Mouse (Mus musculus) left cerebral cortex, postnatal 25 days (tissue): Measurements from ENCODE around the gene Ubac2. TPM values are rescaled to one million over a fixed set of nuclear protein-coding genes. Genes with fewer than 3 reads are reported as not detected.

Experiments used
- DNase-seq, 2 experiments: peaks; one replicate each; pipeline ENCODE4 v3.0.0; 2022; ENCODE audit warnings: low spot score in 2 of 2, mixed read lengths in 1 of 2
- intact Hi-C: fragments of 180-260 bp; cut with DNase I; formaldehyde crosslinking; loops from one replicate; pipeline ENCODE4 v1.15.1; 2025
- total RNA-seq, 2 experiments: library from RNA; stranded (reverse); gene quantifications; 2 replicates each; pipeline ENCODE4 v1.2.3; 2021

The Ubac2 gene
- total RNA-seq, 2 experiments from 2014 or later = 33.7 to 33.8 TPM

DNA sequence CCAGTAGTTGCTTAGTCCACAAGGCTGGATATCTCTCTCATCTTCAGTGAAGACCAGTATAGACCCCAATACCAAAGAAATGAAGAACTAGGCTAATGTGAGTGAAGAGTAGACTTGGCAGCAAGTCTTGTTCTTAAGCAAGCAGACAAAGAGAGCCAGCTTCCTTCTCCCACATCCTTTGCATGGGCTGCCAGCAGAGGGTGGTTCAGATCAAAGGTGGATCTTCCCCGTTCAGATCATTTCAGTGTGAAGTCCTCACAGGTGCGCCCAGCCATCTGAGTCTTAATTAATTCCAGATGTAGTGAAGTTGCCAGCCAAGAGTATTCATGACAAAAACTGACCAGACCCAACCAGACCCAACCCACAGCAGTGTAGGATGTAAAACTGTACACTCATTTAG, 139.5 kb downstream of the Ubac2 start:
- intact Hi-C loops = no loop called here
- DNase-seq = no peak

DNA sequence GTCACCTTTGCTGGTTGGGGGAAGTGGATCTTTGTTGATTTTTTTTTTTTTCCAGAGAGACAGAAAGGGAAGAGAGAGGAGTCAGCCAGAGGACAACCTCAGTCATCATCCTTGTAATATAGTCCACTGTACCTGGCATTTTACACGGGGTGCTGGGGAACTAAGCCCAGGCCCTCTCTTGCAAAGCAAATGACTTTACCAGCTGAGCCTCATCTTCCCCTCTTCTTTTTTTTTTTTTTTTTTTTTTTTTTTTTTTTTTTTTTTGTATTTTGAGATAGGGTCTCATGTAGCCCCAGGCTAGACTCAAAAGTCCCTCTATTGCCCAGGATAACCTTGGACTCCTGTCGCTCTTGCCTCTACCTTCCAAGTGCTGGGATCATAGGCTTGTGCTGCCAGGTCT, 141.0 kb downstream of the Ubac2 start:
- intact Hi-C loops = no loop called here
- DNase-seq = no peak

DNA sequence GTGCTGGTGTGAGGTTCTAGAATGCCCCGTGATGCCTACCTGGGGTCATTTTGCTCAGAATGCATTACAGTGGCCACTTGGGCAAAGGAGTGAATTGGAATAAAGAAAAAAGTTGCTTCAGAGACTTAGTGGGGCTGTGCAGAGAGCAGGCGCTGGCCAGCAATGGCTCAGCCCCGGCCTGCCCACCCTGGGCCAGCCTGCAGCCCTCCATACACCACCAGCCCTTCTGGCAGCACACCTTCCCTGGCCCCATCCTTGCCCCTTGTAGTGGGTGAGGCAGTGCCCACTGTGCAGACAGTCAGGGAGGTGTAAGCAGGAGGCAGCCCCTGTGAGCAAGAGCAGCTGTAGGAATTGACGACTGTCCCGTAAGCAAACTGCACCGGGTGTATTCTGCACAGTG, 142.1 kb downstream of the Ubac2 start:
- intact Hi-C loops = no loop called here
- no peak for DNase-seq

DNA sequence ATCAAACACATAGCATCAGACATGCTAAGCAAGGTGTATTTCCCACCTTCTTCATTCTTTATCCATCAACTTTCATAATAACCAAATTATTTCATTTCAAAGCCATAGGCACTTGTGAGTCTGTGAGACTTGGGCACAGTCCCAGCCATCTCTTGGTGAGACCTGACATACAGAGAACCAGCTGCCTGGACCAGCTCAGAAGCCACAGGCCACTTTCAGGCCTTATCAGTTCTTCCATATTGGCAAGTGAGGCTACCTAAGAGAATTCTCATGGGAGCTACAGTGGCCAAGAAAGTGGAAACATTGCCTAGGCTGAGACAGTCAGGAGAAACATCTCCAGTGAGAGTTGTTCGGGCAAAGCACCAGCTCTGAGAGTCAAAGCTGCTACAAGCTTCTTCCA, 144.6 kb downstream of the Ubac2 start:
- intact Hi-C loops = no loop called here
- DNase-seq = no peak

DNA sequence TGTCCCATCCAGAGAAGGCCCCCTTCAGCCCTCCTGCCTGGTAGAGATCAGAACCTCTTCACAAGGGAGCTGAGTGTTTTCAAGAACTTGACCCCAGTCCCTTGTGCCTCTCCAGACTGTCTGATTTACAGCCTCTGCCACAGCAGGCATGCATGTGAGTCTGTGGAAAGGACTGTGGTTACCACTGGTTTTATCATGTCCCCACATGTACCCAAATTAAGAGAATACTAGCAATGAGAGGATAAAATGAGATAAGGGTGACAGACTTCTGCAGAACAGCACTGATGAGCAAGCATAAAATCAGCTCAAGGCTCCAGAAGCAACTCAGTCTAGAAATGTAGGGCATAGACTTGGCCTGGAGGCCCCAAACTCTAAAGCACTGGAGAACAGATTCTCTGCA, 145.5 kb downstream of the Ubac2 start:
- intact Hi-C loops = no loop called here
- DNase-seq = no peak

DNA sequence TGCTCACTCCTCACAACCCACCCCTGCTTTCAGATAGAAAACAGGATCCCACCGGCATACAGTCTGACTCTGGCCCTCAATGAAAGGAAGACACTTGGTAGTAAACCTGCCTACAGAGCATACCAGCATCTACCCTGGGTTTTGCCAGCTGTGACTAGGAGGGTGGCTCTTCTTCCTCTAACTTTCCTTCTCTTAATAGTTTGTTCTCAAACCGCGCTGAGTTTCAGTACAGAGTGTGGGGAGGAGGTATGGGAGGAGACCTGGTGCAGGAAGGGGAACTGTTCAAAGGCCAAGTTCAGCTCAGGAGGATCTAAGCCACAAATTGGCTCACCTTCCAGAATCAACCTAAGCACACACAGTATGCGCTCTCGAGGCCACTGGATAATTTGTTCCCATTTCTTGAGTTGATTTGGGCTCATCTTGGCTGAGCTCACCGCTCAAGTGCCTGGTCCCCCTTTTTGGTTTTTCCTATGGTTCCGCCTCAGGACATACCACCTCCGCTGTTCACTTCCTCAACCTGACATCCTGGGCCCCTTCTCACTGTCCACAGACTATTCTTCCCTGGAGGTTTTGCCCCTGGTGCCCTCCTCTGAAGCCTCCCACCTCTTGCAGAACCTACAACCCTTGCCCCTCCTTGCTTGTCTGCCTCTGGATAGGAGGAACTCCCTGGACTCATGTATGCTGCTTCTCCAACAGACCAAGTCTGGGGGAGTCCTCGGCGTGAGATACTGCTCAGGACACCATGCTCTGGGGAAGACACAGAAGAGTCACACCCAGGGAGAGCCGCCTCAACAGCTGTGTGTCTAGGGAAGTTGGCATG, 150.7 kb downstream of the Ubac2 start:
- no peak for DNase-seq
- intact Hi-C loops = no loop called here

DNA sequence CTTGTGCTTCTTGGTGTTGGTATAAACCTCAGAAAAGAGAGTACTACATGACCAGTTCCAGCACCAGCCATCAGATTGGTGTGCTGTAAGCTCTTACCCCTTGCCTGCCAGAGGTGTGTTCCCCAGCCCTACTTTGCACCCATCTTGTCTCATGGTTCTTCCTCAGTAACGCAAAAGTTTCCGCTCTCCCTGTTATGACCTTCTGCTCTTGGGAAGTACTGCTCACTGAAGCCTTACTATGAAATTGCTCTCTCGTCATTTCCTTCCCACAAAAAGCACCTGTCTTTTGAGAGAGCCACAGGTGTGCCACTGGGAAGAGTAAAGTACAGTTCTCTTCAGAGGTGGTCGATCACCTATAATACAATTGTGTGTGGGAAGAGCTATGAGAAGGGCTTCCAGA, 151.4 kb downstream of the Ubac2 start:
- intact Hi-C loops = no loop called here

DNA sequence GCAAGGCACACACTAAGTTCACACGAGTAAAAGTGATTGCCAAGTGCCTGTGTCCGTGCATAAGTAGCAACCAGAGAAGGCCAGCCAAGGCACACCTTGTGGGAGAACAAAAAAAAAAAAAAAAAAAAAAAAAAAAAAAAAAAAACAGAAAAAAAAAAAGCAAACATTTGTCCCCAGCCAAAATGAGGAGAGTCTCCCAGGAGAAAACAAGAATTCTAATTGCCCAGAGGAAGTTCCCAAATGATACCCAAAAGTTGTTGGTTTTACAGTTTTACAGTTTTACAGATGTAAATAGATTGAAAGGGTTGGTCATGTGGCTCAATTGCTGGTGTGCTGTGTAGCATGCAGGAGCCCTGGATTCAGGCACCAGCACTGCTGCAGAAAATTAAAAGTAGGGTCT, 153.6 kb downstream of the Ubac2 start:
- DNase-seq = no peak
- intact Hi-C loops = no loop called here

More for the DNA sequence above, 151.4 kb downstream of the Ubac2 start:
- no peak for DNase-seq

DNA sequence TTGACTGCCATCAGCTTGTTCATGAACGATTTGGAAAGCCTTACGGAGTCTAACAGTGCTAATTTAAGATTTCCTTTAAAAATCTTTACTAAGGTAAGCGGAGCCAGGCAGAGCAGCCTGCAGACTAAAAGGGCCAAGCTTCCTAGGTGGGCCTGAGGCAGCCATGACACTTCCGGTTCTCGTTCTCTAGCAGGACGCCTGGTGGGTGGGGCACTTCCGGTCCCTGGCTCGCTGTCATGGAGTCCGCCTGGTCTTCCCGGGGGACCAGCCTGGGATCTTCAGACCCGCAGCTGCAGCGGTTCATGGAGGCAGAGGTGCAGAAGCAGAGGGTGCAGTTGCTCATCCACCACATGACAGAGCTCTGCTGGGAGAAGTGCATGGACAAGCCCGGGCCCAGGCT, 156.0 kb downstream of the Ubac2 start, which contains the start of gene Timm8a2:
Gene Timm8a2, plus strand, starts transcription at position 224 of the 400 bp plus-strand sequence.
- intact Hi-C loops = no loop called here
- DNase-seq = no peak

DNA sequence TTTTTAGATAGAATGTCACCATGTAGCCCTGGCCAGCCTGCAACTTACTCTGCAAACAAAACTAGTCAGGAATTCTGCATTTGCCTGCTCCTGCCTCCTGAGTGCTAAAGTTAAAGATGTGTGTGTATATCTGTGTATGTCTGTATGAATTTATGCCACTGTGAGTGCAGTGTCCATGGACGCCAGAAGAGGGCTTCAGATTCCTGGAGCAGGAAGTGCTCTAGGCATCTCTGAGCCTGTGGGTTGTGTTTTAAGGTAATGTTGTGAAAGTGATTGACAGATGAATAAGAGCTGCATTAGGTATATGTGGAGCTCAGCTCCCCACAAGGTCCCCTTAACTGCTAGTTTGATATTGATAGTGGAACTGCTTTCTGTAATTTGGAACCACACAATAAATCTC, 156.8 kb downstream of the Ubac2 start:
- no peak for DNase-seq
- intact Hi-C loops = no loop called here

DNA sequence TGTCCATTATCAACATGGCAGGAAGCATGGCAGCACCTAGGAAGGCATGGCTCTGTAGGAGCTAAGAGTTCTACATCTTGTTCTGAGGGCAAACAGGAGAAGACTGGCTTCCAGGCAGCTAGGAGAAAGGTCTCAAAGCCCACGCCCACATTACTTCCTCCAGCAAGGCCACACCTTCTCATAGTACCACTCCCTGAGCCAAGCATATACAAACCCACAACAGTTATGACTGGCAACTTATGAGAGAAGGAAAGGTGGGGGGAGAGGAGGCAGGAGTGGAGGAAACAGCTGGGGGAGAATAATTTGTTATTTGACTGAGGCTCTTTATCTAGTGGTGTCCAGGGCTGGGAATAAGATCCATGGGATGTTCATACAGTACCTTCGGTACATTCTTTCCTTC, 157.4 kb downstream of the Ubac2 start:
- no peak for DNase-seq
- intact Hi-C loops = no loop called here

DNA sequence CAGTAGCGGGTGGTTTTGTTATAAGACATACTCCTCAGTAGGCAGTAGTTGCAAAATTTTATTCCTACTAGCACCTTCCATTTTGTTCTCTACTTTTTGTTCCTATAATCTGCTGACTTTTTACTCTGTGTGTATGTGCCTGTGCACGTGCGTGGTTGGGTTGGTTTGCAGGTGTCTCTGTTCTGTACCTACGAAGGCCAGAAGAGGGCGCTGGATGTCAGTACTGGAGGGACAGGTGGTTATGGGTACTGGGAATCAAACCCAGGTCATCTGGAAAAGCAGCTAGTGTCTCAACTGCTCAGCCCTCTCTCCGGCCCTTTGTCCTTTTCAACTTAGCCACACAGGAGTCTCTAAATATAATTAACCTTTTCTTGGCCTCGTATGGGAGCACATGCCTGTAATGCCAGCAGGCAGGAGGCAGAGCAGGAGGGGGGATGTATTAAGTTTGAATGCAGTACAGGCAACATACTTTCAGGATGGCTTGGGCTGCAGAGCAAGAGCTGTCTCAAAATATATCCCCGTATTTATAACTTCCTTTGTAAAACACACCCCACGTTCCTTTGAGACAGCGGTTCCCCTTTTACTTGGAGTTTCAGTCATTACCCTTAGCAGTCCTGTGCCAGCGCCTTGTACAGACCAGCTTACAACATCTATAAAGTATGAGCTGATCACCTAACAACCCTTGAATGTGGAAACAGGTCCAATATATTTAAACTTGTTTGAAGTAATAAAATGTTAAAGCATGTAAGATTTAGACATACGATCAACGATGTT, 160.6 kb downstream of the Ubac2 start:
- DNase-seq = no peak
- intact Hi-C loops = no loop called here

DNA sequence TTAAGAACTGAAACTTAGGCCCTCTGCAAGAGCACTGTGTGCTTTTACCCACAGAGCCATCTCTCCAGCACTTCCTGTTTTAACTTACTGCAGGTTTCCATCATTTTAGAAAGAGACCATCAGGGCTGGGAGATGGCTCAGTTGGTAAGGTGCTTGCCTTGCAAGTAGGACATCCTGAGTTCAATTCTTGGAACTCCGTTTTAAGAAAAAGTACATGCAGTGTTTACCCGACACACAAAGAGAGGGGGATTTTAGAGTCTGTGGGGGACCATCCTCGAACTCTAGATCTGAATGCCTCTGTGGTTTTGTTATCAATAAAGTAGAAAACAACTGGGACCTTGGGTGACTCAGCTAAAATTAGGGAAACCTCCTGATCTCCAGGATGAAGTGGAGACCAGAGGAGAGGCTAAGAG, 163.0 kb downstream of the Ubac2 start:
- intact Hi-C loops = no loop called here
- no peak for DNase-seq

DNA sequence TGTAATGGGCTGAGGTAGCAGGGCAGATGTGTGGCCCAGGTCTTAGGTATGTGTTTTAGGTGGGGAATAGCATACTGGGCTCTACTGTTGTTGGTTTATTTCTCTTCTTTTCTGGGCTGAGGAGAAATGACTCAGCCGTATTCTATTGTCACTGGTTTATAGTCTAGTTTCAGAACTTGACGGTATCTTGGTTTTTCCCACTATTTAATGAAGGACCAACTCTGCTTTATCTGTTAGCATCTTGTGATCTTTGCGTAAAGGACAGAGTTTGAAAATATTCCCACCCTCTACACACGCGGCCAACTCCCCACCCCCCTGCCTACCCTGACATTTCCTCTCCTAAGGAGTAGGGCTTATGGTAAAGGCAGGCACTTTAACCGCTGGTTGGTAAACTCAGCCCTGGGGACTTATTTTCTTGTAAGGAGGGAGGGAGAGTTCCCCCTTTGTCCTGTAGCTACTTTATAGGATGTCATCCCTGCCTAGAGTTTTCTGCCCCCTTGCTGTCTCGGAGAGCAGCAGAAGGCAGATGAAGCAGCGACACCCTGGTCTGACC, 163.8 kb downstream of the Ubac2 start:
- intact Hi-C loops = no loop called here
- DNase-seq = no peak

DNA sequence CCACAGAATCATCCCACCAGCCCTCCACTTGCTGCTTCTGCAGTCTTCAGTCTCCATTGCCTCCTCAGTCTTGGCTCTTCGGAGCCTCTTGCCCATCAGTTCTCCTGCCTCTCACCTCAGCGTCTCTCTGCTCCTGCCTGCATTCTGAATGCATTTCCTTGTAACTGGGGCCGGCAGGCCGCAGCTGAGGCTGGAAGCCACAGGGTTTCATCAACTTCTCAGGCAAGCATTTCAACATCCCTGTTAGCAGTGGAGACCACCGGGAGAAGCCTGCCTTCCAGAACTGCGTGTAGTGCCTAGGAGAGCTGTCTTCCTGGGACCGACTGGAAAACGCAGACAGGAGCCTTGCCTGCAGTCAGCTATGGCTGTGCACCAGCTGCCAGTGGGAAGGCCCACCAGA, 169.4 kb downstream of the Ubac2 start:
- intact Hi-C loops = no loop called here
- DNase-seq = no peak

DNA sequence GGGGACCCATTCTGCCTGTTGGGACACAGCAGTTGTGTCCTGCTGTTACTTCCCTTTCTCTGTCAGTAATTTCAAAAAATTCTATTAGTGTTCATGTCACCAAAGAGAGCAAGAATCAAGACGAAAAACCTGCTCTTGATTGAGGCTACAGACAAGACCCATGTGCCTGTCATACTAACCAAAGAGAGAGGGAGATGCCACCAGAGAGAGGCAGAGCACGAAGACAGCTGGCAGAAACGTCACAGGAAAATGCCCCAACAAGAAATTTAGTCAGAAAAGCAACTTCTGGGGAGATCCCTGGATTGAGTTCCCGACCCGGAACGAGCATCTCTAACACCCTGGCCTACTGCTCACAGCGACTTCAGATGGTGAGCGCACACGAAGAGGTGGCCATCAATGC, 170.4 kb downstream of the Ubac2 start:
- no peak for DNase-seq
- intact Hi-C loops = no loop called here

DNA sequence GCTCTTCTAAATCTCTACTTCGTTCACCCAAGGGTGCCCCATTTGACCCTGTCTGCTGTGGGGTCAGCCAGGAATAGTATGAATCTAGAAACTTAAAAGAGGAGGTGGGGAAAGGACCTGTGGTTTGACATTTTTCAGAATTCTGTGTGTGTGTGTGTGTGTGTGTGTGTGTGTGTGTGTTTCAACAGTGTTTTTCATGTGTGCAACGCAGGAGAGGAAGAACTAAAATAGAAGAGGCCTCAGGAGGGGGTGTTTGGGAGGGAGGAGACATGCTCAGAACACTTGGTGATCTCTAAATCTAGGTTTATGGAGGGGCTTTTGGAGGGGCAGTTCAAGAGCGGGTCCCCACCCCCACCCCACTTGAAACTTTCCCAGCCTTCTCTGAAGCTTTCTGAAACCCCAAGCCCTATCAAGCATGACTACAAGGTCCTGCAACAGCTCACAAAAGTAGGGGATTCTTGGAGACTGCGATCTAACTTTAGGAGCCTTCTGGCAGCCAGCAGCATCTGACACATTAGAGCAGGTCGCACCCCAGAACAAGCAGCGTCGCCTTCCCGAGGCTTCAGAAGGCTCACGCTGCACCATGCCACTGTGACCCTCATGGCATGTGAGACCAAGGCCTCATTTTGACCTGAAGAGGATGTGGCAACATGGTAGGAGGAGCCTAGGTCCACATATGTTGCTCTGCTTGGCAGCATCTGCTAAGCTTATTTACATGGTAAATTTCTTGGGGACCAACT, 174.6 kb downstream of the Ubac2 start:
- intact Hi-C loops = no loop called here
- DNase-seq = no peak

DNA sequence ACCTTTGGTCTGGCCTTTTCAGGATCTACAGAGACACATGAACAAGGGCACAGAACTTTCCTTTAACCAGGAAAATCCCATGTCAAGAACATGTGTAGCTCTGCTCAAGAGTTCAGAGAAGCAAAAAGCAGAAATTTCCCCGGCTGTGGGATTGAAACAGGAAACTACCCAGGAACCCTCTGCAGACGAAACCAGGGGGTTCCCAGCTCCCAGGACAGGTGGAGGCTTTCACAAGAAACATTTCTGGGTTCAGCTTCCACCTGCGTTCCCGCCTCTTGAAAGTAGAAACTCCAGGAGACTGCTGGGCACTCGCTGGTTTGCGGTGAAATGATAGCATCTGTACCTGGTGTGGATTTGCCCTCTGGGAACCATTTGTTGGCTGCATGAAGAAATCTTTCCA, 178.5 kb downstream of the Ubac2 start:
- intact Hi-C loops = no loop called here
- no peak for DNase-seq

DNA sequence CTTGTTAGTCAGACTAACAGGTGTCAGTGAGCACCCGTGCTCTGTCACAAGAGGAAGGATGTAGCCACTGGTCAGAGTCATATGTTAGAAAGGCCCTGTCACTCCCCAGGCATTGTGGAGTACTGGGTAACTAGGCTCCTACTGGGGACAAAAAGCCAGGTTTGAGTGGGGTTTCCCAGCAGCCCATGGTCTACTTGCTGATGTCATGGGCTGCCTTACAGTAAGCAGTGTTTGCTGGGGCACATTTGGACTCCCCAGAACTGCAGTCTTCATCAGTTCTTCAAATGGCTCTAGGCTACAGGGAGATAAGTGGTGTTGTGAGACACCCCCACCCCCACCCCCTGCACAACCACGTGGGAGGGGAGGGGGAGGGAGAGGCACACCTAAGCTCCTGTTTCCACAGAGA, 179.5 kb downstream of the Ubac2 start:
- intact Hi-C loops = no loop called here

DNA sequence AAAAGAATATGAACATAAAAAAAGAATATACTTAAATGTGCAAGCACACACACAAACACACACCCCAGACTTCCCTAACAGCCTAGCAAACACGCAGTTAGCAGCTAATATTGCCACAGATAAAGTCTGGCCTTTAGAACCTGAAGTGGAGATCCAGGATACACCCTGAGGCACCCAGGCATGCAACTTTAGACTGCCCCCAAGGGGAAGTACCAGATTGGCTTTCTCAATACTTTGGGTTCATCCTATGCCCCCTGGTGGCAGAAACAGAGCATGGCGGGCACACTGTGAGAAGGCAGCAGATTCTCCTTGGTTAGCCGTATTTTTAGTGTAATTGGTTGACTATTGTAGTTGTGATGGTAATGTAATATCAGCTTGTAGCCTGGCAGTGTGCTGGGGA, 182.2 kb downstream of the Ubac2 start:
- DNase-seq = peak; percentile 78 to 81
- intact Hi-C loops = loop anchor here (1.0 to 5.0 kb wide), 2 partner anchors 132 to 193 kb away; no protein-coding TSS in a partner anchor

More for the DNA sequence above, 179.5 kb downstream of the Ubac2 start:
- DNase-seq = no peak
